Mouse (Mus musculus) heart, embryonic 10.5 days (tissue): Measurements from ENCODE around the gene Lypd6. TPM values are rescaled to one million over a fixed set of nuclear protein-coding genes. Genes with fewer than 3 reads are reported as not detected.

Experiments used
- DNase-seq: peaks from one replicate; pipeline ENCODE4 v3.0.0-alpha.2; 2017; ENCODE audit warnings: low spot score
- H3K27ac ChIP-seq: fragments of 300-500 bp; sonication (generic); 2 replicates; pipeline ENCODE4 v1.5.1; 2016; ENCODE audit warnings: mild to moderate bottlenecking
- H3K27me3 ChIP-seq: fragments of 300-500 bp; sonication (generic); 2 replicates; pipeline ENCODE4 v1.6.1; 2016; ENCODE audit warnings: mild to moderate bottlenecking; ENCODE audit not compliant: poor library complexity, insufficient read depth, severe bottlenecking
- H3K36me3 ChIP-seq: fragments of 300-500 bp; sonication (generic); 2 replicates; pipeline ENCODE4 v1.6.1; 2016; ENCODE audit warnings: mild to moderate bottlenecking, moderate library complexity
- H3K4me1 ChIP-seq: fragments of 300-500 bp; sonication (generic); 2 replicates; pipeline ENCODE4 v1.6.1; 2016; ENCODE audit warnings: mild to moderate bottlenecking
- H3K4me3 ChIP-seq: fragments of 300-500 bp; sonication (generic); 2 replicates; pipeline ENCODE4 v1.5.1; 2016; ENCODE audit warnings: mild to moderate bottlenecking, moderate library complexity
- H3K9me3 ChIP-seq: fragments of 300-500 bp; sonication (generic); 2 replicates; pipeline ENCODE4 v1.6.1; 2016; ENCODE audit warnings: mild to moderate bottlenecking, moderate library complexity
- WGBS: fragments of 180-500 bp; shearing (Covaris S2); methylation state at CpG from one replicate; pipeline ENCODE4 v1.1.7; 2016; 5-methylcytosine and 5-hydroxymethylcytosine counted together
- polyA plus RNA-seq: library from polyadenylated mRNA; unstranded; fragments of >200 nt; fragmentation: Nextera tagmentation; extraction: Ambion mirVana; gene quantifications from 2 replicates; pipeline ENCODE4 v1.2.1, GENCODE M21; 2016

Lypd6 gene
- 8.1 and 8.7 TPM in 2 replicates for polyA plus RNA-seq

GRCm38 (mm10) chr2:50066246-50066967 lies at the start of gene Lypd6:
Gene Lypd6, plus strand, starts transcription at chr2:50066429.
- WGBS: under 1% methylated on average over 76 of the region's 76 CpGs
- DNase-seq: peak; percentile 91
- Histone ChIP-seq H3K27ac (peak within 1 kb of the TSS; percentile 89), H3K9me3 (no peaks in the 10 kb centered on the region), H3K4me3 (peak within 1 kb of the TSS; percentile 80), H3K36me3 (no peaks in the 10 kb centered on the region), H3K27me3 (no peaks in the 10 kb centered on the region; the same call in 1 of the 2 replicates), H3K4me1 (peaks cover 30% of the 10 kb centered on the region)

- no peaks in the 10 kb centered on the region for H3K27me3 ChIP-seq
- no peaks in the 10 kb centered on the region for H3K36me3 ChIP-seq
- H3K4me1 ChIP-seq: no peaks in the 10 kb centered on the region
- no peaks in the 10 kb centered on the region for H3K9me3 ChIP-seq
- no peak for DNase-seq
- 91% methylated on average over 1 of the region's 1 CpGs for WGBS
- H3K27ac ChIP-seq: no peak overlapping the region
- H3K4me3 ChIP-seq: no peak overlapping the region
Observed at GRCm38 (mm10) chr2:50019477-50019876, 46.8 kb upstream of the Lypd6 start.

DNA sequence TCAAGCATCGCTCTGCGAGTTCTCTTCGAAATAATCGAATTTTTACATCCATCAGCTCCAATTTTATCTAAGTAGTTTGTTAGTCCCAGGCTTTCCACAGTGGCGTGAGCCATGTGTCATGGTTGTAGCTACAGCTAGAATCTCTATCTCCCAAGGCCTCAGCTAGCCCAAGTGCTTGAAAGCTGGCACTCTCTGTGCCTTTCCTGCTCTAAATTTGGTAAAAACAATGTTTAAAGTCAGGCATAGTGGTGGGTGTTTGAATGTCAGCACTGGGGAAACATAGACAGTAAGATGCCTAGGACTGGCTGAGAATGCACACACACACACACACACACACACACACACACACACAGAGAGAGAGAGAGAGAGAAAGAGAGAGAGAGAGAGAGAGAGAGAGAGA lies 40.7 kb upstream of the Lypd6 start:
- no peaks in the 10 kb centered on the region for H3K9me3 ChIP-seq
- no peak overlapping the region for H3K27ac ChIP-seq
- no peaks in the 10 kb centered on the region for H3K27me3 ChIP-seq
- H3K4me1 ChIP-seq: peaks cover 21% of the 10 kb centered on the region
- no peaks in the 10 kb centered on the region for H3K36me3 ChIP-seq
- DNase-seq: no peak
- 83% methylated on average over 5 of the region's 5 CpGs for WGBS
- no peak overlapping the region for H3K4me3 ChIP-seq

DNA sequence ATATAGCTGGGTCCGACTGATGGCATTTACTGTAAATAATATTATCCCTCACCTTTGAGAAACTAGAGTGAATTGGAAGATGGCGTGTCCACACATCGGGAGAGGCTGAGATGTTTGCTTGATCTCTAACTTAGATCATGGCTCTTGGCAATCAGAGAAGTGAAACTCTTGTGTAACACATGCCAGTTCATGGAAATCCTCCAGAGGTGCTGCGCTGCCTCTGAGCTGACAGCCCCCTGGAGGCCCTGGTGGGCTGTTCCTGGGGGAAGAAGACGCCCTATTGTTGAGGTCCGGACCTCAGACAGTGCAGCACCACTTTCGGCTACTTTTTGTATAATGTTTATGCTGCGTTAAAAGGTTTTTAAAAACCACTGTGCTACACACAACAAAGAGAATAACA lies 37.3 kb upstream of the Lypd6 start:
- Histone ChIP-seq H3K27me3 (no peaks in the 10 kb centered on the region), H3K9me3 (no peaks in the 10 kb centered on the region), H3K36me3 (no peaks in the 10 kb centered on the region), H3K27ac (no peak overlapping the region), H3K4me3 (no peak overlapping the region), H3K4me1 (peaks cover 21% of the 10 kb centered on the region)
- DNase-seq: no peak
- 67% methylated on average over 8 of the region's 8 CpGs for WGBS

DNA sequence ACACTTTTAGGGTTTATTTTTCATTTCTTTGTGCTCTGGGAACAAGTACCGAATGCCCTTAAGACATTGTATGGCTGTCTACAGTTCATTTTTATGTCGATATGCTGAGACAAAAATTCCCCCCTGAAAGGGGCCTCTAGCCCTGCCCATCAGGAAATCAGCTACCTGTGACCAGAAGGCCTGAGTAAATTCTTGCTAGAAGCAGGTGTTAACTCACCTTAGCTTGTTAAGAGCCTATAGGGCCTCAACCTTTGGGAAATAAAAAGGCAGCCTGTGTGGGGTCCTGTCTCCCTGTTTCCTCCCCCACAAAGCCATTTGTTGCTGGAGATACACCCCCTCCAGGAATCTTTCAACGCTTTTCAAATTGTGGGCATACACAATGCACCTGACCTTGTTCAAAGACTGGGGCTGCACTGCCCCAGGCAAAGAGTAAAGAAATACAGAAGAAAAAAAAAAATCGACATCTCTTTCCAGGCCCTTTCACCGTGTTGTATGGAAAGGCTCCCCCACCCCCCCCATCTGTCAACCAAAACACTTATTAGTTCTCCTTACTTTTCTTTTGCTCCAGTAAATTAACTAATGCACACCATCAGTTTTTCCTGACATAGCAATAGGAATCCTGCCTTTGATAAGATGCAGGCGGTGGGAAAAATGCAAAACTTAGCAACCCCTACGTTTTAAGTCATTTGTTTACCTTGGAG lies 21.9 kb upstream of the Lypd6 start:
- 61% methylated on average over 7 of the region's 7 CpGs for WGBS
- Histone ChIP-seq H3K4me3 (no peak overlapping the region), H3K4me1 (no peaks in the 10 kb centered on the region), H3K9me3 (no peaks in the 10 kb centered on the region), H3K27me3 (no peaks in the 10 kb centered on the region), H3K36me3 (no peaks in the 10 kb centered on the region), H3K27ac (no peak overlapping the region)
- DNase-seq: no peak

DNA sequence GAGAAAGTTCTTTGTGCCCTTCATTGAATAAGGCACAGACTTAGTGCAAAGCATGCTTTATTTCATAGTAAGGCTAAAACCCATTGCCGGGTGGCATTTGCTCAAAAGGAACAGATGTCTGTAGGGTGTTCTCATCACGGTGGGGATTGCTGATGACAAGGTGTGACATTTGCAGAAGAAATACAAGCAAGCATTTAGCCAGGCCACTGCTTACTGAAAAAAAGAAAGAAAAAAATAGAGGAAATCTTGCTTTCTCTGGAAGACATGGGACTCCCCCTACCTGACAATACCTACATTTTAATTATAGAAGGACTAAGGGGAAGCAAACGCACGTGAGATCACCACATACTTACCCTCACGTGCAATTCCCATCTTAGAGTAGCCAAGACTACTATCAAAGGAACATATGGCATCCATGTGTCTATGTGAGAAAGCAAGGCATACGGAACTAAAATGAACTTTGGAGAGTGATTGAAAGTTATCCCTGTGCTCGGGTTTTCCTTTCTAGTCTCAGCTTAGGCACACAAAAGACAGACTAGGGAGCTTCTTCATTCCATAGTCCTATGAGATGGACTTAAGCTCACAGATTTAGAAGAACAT lies 21.3 kb upstream of the Lypd6 start:
- H3K27me3 ChIP-seq: no peaks in the 10 kb centered on the region
- DNase-seq: no peak
- 70% methylated on average over 7 of the region's 7 CpGs for WGBS
- no peaks in the 10 kb centered on the region for H3K9me3 ChIP-seq
- H3K36me3 ChIP-seq: no peaks in the 10 kb centered on the region
- no peaks in the 10 kb centered on the region for H3K4me1 ChIP-seq
- no peak overlapping the region for H3K4me3 ChIP-seq
- H3K27ac ChIP-seq: no peak overlapping the region

- H3K27ac ChIP-seq: no peak overlapping the region
- DNase-seq: no peak
- H3K4me3 ChIP-seq: no peak overlapping the region
- no peaks in the 10 kb centered on the region for H3K4me1 ChIP-seq
- no peaks in the 10 kb centered on the region for H3K27me3 ChIP-seq
- 82% methylated on average over 4 of the region's 4 CpGs for WGBS
- no peaks in the 10 kb centered on the region for H3K9me3 ChIP-seq
- H3K36me3 ChIP-seq: no peaks in the 10 kb centered on the region
Observed at GRCm38 (mm10) chr2:50045841-50046240, 20.4 kb upstream of the Lypd6 start.

DNA sequence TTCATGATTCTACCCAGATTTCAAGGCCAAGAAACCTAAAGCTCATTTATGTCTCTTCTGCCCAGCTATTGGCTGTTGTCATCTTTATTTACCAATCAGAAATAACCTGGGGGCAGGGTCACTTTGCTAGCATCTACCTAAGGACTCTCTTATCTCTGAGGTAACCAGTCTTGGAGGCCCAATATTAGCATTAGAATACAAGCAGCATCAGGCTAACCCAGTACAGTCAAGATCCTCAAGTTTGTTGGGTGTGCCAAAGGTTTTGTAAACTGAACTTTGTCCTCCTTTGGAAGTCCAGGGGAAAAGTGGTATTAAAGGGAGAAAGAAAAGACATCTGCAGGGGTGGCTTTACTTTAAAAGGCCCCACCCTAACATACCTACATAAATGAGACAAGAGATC lies 17.8 kb upstream of the Lypd6 start:
- Histone ChIP-seq H3K36me3 (no peaks in the 10 kb centered on the region), H3K27me3 (no peaks in the 10 kb centered on the region), H3K4me3 (no peak overlapping the region), H3K9me3 (no peaks in the 10 kb centered on the region), H3K27ac (no peak overlapping the region), H3K4me1 (no peaks in the 10 kb centered on the region)
- no peak for DNase-seq

DNA sequence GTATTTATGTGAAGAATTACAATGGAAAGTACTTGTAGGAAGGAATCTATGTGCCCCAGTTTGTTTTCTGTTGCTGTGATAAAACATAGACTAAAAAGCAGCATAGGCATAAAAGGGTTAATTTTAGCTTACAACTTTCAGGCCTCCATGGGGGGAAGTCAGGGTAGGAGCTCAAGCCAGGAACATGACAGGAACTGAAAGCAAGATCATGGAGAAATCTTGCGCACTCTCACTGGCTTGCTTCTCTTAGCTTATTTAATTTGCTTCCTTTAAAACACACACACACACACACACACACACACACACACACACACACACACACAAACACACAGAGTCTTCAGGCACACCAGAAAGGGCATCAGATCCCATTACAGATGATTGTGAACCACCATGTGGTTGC lies 12.3 kb upstream of the Lypd6 start:
- no peak overlapping the region for H3K4me3 ChIP-seq
- no peaks in the 10 kb centered on the region for H3K27me3 ChIP-seq
- no peak overlapping the region for H3K27ac ChIP-seq
- H3K4me1 ChIP-seq: no peaks in the 10 kb centered on the region
- no peak for DNase-seq
- H3K9me3 ChIP-seq: no peaks in the 10 kb centered on the region
- no peaks in the 10 kb centered on the region for H3K36me3 ChIP-seq
- 62% methylated on average over 1 of the region's 1 CpGs for WGBS

DNA sequence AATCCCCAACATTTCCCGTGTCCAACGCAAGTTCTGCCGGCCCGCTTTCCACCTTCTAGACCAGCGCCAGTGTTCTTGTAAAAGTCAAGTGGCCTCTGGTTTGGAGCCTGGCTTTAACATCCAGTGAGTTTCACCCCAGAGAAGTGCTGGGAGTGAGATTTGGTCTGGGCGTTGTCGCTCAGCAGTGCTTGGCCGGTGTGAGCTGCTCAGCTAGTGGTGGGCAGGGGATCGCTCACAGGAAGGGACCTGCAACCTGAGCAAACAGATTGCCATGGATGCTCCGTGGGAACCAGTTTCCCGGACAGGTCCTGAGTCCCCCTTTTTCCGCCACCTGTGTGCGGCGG lies 355 bp upstream of the Lypd6 start:
- peak overlapping the region; percentile 89 for H3K27ac ChIP-seq
- WGBS: 1% methylated on average over 14 of the region's 14 CpGs
- DNase-seq: no peak

GRCm38 (mm10) chr2:50066968-50067315 lies 713 bp downstream of the Lypd6 start:
- Histone ChIP-seq H3K9me3 (no peaks in the 10 kb centered on the region), H3K36me3 (no peaks in the 10 kb centered on the region), H3K4me1 (peaks cover 33% of the 10 kb centered on the region), H3K27me3 (no peaks in the 10 kb centered on the region; the same call in 1 of the 2 replicates), H3K27ac (peak overlapping the region; percentile 89), H3K4me3 (peak overlapping the region; percentile 80)
- DNase-seq: no peak
- WGBS: under 1% methylated on average over 9 of the region's 9 CpGs

More for the DNA sequence above, 355 bp upstream of the Lypd6 start:
- peak overlapping the region; percentile 80 for H3K4me3 ChIP-seq
- no peaks in the 10 kb centered on the region for H3K36me3 ChIP-seq
- H3K27me3 ChIP-seq: no peaks in the 10 kb centered on the region; the same call in 1 of the 2 replicates
- H3K9me3 ChIP-seq: no peaks in the 10 kb centered on the region
- H3K4me1 ChIP-seq: peaks cover 24% of the 10 kb centered on the region

- Histone ChIP-seq H3K4me1 (peaks cover 33% of the 10 kb centered on the region), H3K27ac (no peak overlapping the region)
- WGBS: 62% methylated on average over 13 of the region's 13 CpGs
Observed at GRCm38 (mm10) chr2:50069571-50070295, 3.5 kb downstream of the Lypd6 start.

GRCm38 (mm10) chr2:50072158-50072557 lies 5.9 kb downstream of the Lypd6 start:
- peak; percentile 58 for DNase-seq
- 69% methylated on average over 4 of the region's 4 CpGs for WGBS
- Histone ChIP-seq H3K4me1 (peaks cover 23% of the 10 kb centered on the region; the same call in 1 of the 2 replicates), H3K4me3 (no peak overlapping the region), H3K36me3 (no peaks in the 10 kb centered on the region), H3K9me3 (no peaks in the 10 kb centered on the region), H3K27ac (no peak overlapping the region), H3K27me3 (no peaks in the 10 kb centered on the region)

More at GRCm38 (mm10) chr2:50069571-50070295, 3.5 kb downstream of the Lypd6 start:
- no peaks in the 10 kb centered on the region for H3K36me3 ChIP-seq
- peak; percentile 36 for DNase-seq
- H3K9me3 ChIP-seq: no peaks in the 10 kb centered on the region
- no peak overlapping the region for H3K4me3 ChIP-seq
- H3K27me3 ChIP-seq: no peaks in the 10 kb centered on the region
